Mouse (Mus musculus) intestine, postnatal 0 days (tissue): ENCODE measurements around the gene Aplnr. TPM values are rescaled to one million over a fixed set of nuclear protein-coding genes. Genes with fewer than 3 reads are reported as not detected.

ENCODE experiments used
- ATAC-seq: fragments of 200-750 bp; cut with Nextera tagmentation; 2 replicates; pipeline ENCODE4 v1.8.0; 2017; ENCODE audit warnings: mild to moderate bottlenecking, moderate TSS enrichment, moderate library complexity
- H3K27ac ChIP-seq: fragments of 300-500 bp; sonication (generic); 2 replicates; pipeline ENCODE4 v1.5.1; 2014; ENCODE audit warnings: mild to moderate bottlenecking, low read depth, low read length, moderate library complexity
- H3K27me3 ChIP-seq: fragments of 300-500 bp; sonication (generic); replicated peaks from 2 replicates; pipeline ENCODE4 v1.6.1; 2014; ENCODE audit warnings: low read length, mixed read lengths; ENCODE audit not compliant: control insufficient read depth, insufficient read depth
- H3K36me3 ChIP-seq: fragments of 300-500 bp; sonication (generic); 2 replicates; pipeline ENCODE4 v1.6.1; 2014; ENCODE audit warnings: mild to moderate bottlenecking, moderate library complexity; ENCODE audit not compliant: control insufficient read depth, insufficient read depth
- H3K4me1 ChIP-seq: fragments of 300-500 bp; sonication (generic); replicated peaks from 2 replicates; pipeline ENCODE4 v1.6.1; 2014; ENCODE audit warnings: antibody characterized with exemption, low read length, mixed read lengths; ENCODE audit not compliant: control insufficient read depth, insufficient read depth
- H3K4me2 ChIP-seq: fragments of 300-500 bp; sonication (generic); replicated peaks from 2 replicates; pipeline ENCODE4 v1.6.1; 2014; ENCODE audit warnings: low read depth, mild to moderate bottlenecking, moderate library complexity
- H3K4me3 ChIP-seq: fragments of 300-500 bp; sonication (generic); 2 replicates; pipeline ENCODE4 v1.5.1; 2014; ENCODE audit warnings: low read depth, low read length
- H3K9ac ChIP-seq: fragments of 300-500 bp; sonication (generic); 2 replicates; pipeline ENCODE4 v1.6.1; 2014; ENCODE audit warnings: mild to moderate bottlenecking, low read depth, low read length
- H3K9me3 ChIP-seq: fragments of 300-500 bp; sonication (generic); 2 replicates; pipeline ENCODE4 v1.6.1; 2016; ENCODE audit warnings: mixed run types; ENCODE audit not compliant: control insufficient read depth
- CTCF ChIP-seq: sonication (generic); IDR thresholded peaks from 2 replicates; pipeline ENCODE4 v1.5.1; 2016; ENCODE audit warnings: low read depth, mild to moderate bottlenecking, control low read depth, antibody characterized with exemption, moderate library complexity
- WGBS: fragments of 180-500 bp; shearing (Covaris S2); extraction: QIAGEN DNeasy Blood & Tissue Kit; methylation state at CpG from one replicate; pipeline ENCODE4 v1.1.7; 2014; 5-methylcytosine and 5-hydroxymethylcytosine counted together
- polyA plus RNA-seq: library from polyadenylated mRNA; unstranded; fragments of >200 nt; fragmentation: Nextera tagmentation; extraction: Ambion mirVana; gene quantifications from 2 replicates; pipeline ENCODE4 v1.2.1, GENCODE M21; 2015

Gene Aplnr
- polyA plus RNA-seq, 1 experiment from 2014 or later = 26.6 TPM

DNA sequence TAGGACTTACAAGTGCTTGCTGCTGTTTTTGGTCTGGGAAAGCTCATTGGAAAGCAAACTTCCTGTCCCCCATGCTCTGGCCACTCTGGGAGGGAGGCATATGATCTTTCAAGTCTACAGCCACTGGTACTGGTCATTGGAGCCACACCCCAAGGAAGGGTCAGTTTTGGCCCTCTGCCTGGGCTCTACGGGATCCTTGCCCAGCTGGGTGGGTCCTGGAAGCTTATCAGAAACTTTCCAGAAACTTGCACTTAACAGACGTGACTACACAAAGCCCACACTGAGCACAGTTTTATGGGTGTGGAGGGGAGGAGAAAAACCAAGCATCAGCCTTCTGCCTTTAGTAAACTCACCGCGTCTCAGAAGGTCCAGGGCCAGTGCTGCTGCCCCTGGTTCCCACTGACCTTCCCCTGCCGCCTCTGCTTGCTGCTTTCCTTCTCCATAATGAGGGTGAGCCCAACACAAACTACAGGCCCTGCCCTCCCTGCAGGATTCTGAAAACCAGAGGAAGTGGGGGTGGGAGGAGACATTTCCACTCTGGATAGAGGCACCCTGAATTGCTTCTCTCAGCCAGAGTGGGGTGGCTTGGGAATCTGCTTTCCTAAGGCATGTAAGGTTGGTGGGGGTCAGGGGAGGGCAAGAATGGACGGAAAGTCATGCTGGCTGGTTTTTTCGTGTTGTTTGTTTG lies 37.1 kb upstream of the Aplnr start:
- H3K4me1 ChIP-seq = no peaks in the 10 kb centered on the region
- H3K27ac ChIP-seq = no peak overlapping the region
- no peak for TF ChIP-seq CTCF
- no peak overlapping the region for H3K4me3 ChIP-seq
- H3K9me3 ChIP-seq = no peaks in the 10 kb centered on the region
- H3K27me3 ChIP-seq = no peaks in the 10 kb centered on the region
- H3K4me2 ChIP-seq = no peak overlapping the region
- no peak for ATAC-seq
- no peak overlapping the region for H3K9ac ChIP-seq
- H3K36me3 ChIP-seq = no peaks in the 10 kb centered on the region
- WGBS = 31% methylated on average over 7 of the region's 7 CpGs

DNA sequence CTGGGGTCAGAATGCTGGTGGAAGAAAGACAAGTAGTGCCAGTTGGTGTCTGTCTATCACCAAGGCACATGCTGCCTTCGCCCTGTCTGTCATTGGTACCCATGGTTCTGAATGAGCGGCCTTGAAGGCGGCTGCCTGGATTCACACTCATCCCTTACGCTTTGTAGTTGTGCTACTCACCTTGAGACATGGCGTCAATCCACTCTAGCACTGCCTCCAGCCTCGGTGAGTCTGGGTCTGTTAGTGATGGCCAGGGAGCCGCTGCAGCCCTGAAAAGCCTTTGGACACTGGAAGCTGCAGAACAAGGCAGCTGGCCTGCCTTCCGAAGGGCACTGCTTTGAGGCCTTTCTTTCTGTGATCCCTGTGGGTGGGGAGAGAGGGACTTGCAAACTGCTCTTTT lies 32.8 kb upstream of the Aplnr start:
- Histone ChIP-seq H3K36me3 (no peaks in the 10 kb centered on the region), H3K27me3 (no peaks in the 10 kb centered on the region), H3K4me1 (0 out of 2 replicates have a peak, but pooled peaks cover 5% of the 10 kb centered on the region), H3K9me3 (no peaks in the 10 kb centered on the region), H3K27ac (no peak overlapping the region), H3K4me3 (no peak overlapping the region), H3K9ac (no peak overlapping the region), H3K4me2 (no peak overlapping the region)
- 88% methylated on average over 8 of the region's 8 CpGs for WGBS
- no peak for ATAC-seq
- no peak for TF ChIP-seq CTCF

DNA sequence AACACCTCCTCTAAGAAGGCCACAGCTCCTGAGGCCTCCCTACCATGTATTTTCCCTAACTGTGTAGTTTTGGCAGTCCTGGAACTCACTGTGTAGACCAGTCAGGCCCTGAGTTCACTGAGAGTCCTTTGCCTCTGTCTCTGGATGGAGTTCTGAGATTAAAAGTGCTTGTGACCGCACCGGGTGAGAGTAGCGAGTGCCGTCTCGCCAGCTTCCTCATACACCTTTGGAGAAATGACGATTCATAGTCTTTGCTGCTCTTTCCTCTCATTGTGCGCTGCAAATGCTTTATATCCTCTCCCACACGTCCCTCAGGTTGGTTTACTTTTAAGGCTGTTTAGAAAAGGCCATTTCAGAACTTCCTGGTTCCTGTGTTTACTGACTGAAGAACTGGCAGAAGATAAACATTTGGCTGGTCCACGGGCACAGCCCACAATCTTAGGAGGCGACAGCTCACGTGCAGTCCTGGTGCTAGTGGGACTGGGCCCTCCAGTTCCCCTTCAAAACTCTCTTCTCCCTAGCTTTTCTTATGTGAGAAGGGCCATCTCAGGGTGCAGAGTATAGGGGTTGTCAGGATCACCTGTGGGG lies 30.5 kb upstream of the Aplnr start:
- H3K4me2 ChIP-seq = peak overlapping the region; percentile 17; the same call in 1 of the 2 replicates
- ATAC-seq = peak; percentile 15; the same call in 1 of the 2 replicates
- no peaks in the 10 kb centered on the region for H3K27me3 ChIP-seq
- TF ChIP-seq CTCF = no peak
- H3K9me3 ChIP-seq = no peaks in the 10 kb centered on the region
- peak overlapping the region; percentile 2; the same call in 1 of the 2 replicates for H3K27ac ChIP-seq
- H3K4me1 ChIP-seq = 0 out of 2 replicates have a peak, but pooled peaks cover 5% of the 10 kb centered on the region
- no peak overlapping the region for H3K9ac ChIP-seq
- H3K4me3 ChIP-seq = no peak overlapping the region
- H3K36me3 ChIP-seq = no peaks in the 10 kb centered on the region
- WGBS = 20% methylated on average over 11 of the region's 11 CpGs

DNA sequence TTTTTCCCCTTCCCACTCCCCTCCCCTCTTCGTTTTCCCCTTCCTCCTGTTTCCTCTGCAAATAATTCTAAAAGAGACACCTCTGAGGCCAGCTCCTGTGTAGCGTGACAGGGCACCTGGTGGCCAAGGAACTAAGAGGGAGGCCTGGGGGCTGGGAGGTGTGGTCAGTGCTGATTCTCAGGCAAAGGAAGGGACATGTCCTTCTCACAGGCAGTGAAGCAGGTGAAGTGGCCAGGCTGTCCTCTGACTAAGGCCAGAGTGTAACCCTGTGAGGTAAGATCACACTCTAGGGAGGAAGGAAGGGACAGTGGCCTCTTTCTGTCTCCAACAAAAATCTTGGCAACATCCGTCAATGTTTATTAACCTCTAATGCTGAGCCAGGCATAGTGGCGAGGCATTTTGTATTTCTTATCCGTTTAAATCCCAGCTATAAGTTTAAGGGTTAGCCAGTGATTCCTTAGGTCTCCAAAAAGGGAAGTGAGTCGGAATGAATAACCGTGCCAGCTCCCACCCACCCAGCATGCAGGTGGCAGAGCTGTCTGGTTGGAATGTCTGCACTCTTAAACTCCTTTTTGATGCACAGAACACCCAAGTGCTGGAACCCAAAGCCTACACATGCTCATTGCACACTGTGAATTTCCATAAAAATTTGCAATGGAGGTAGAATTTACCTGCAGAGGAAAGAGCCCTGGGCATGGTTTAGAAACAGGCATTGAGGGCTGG lies 29.8 kb upstream of the Aplnr start:
- Histone ChIP-seq H3K4me2 (no peak overlapping the region), H3K9ac (no peak overlapping the region), H3K36me3 (no peaks in the 10 kb centered on the region), H3K4me1 (0 out of 2 replicates have a peak, but pooled peaks cover 5% of the 10 kb centered on the region), H3K4me3 (no peak overlapping the region), H3K27me3 (no peaks in the 10 kb centered on the region), H3K27ac (no peak overlapping the region), H3K9me3 (no peaks in the 10 kb centered on the region)
- TF ChIP-seq CTCF = no peak
- WGBS = 42% methylated on average over 7 of the region's 7 CpGs
- ATAC-seq = no peak

DNA sequence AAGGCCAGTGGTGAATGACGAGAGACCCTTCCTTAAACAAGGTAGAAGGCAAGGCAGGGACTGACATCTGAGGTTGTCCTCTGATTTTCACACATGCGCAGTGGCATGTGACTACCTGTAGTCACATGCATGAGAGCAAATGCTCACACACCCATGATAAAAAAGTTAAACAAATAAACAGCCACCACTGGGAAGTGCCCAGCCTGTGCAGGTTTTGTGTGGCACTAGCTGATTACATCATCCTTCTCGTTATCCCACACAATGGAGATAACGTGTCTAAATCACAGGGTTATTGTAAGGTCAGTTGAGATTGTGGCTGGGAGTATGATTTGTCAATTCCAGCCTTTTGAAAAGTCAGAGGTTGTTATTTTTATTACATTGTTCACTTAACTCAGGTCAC lies 29.1 kb upstream of the Aplnr start:
- no peaks in the 10 kb centered on the region for H3K9me3 ChIP-seq
- H3K4me1 ChIP-seq = 0 out of 2 replicates have a peak, but pooled peaks cover 5% of the 10 kb centered on the region
- H3K27ac ChIP-seq = no peak overlapping the region
- H3K9ac ChIP-seq = no peak overlapping the region
- no peak overlapping the region for H3K4me2 ChIP-seq
- no peaks in the 10 kb centered on the region for H3K36me3 ChIP-seq
- peak; percentile 94 for ATAC-seq
- H3K4me3 ChIP-seq = no peak overlapping the region
- 29% methylated on average over 4 of the region's 4 CpGs for WGBS
- no peak for TF ChIP-seq CTCF
- H3K27me3 ChIP-seq = no peaks in the 10 kb centered on the region

DNA sequence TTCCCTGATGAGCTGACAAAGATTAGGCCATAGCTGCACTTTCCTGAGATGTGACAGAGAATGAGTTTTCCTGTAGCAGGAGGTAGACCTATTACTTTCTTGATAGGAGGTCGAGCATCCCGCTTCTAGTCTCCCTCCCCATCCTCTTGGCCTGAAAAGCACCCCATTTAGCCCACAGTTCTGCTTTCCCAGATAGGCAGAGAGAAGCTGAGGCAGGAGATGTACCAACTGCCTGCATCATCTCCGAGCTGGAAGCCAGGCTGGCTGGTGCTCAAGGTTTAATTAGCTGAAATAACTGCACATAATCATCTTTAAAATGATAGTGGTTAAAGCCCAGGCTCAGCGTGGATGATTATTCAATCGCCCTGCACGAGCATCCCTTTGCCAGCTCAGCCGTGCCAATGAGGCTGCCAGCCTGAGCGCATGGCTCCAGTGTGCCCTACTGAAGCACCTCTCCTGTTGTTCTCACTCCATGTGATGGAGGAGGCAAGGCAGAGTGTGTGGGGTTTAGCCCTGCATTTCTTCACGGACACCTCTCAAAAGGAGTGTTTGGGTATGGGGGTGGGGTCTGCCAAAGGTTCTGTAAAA lies 25.6 kb upstream of the Aplnr start:
- WGBS = 86% methylated on average over 9 of the region's 9 CpGs
- H3K9me3 ChIP-seq = no peaks in the 10 kb centered on the region
- H3K4me3 ChIP-seq = no peak overlapping the region
- H3K27me3 ChIP-seq = no peaks in the 10 kb centered on the region
- H3K36me3 ChIP-seq = no peaks in the 10 kb centered on the region
- H3K9ac ChIP-seq = no peak overlapping the region
- H3K27ac ChIP-seq = no peak overlapping the region
- 0 out of 2 replicates have a peak, but pooled peaks cover 3% of the 10 kb centered on the region for H3K4me1 ChIP-seq
- TF ChIP-seq CTCF = no peak
- no peak overlapping the region for H3K4me2 ChIP-seq
- no peak for ATAC-seq
